Mouse (Mus musculus) CH12.LX (cell line): Measurements from ENCODE around the gene Gm379. TPM values are rescaled to one million over a fixed set of nuclear protein-coding genes. Genes with fewer than 3 reads are reported as not detected.

Experiments used
- DNase-seq: peaks from one replicate; pipeline ENCODE4 v3.0.0-alpha.2; 2013; ENCODE audit errors: extremely low read depth
- H3K27ac ChIP-seq: 2 replicates; pipeline ENCODE4 v1.5.1; 2012; ENCODE audit warnings: low read depth, mild to moderate bottlenecking, control low read depth, moderate library complexity; ENCODE audit not compliant: insufficient read depth
- H3K27me3 ChIP-seq: replicated peaks from 2 replicates; pipeline ENCODE3; 2012; ENCODE audit warnings: inconsistent platforms
- H3K36me3 ChIP-seq, 2 experiments: replicated peaks in 1 of 2; 2 replicates each; pipeline versions ENCODE3 to v1.6.1; 2012; ENCODE audit warnings: inconsistent platforms in 1 of 2, low read length in 1 of 2, mild to moderate bottlenecking in 1 of 2, mixed read lengths in 1 of 2, moderate library complexity in 1 of 2; ENCODE audit not compliant: control insufficient read depth in 1 of 2, insufficient read depth in 1 of 2
- H3K4me1 ChIP-seq, 2 experiments: 2 replicates each; pipeline ENCODE4 v1.6.1; 2012; ENCODE audit warnings: inconsistent platforms in 1 of 2, moderate library complexity in 1 of 2; ENCODE audit not compliant: insufficient read depth in 2 of 2, control insufficient read depth in 1 of 2
- H3K4me2 ChIP-seq: 2 replicates; pipeline ENCODE4 v1.6.1; 2012; ENCODE audit warnings: low read depth, mild to moderate bottlenecking, control low read depth; ENCODE audit not compliant: poor library complexity, insufficient read depth, severe bottlenecking
- H3K4me3 ChIP-seq, 3 experiments: fragments of 150-350 bp in 1 of 3; sonication (generic) in 1 of 3; replicated peaks in 1 of 3; 2 replicates each; pipeline versions ENCODE3 to v1.5.1; 2011 to 2012; ENCODE audit warnings: low read depth in 2 of 3, low read length in 2 of 3, mild to moderate bottlenecking in 2 of 3, moderate library complexity in 2 of 3, control low read depth in 1 of 3, improper control_type of control experiment in 1 of 3, inconsistent platforms in 1 of 3, mixed read lengths in 1 of 3; ENCODE audit not compliant: poor library complexity in 1 of 3
- H3K79me2 ChIP-seq: replicated peaks from 2 replicates; pipeline ENCODE4 v1.6.1; 2012; ENCODE audit warnings: mild to moderate bottlenecking, moderate library complexity; ENCODE audit not compliant: control insufficient read depth, poor library complexity, insufficient read depth, severe bottlenecking; ENCODE audit errors: extremely low read depth
- H3K9ac ChIP-seq: 2 replicates; pipeline ENCODE4 v1.6.1; 2012; ENCODE audit warnings: low read depth, mild to moderate bottlenecking, control low read depth, moderate library complexity; ENCODE audit not compliant: insufficient read depth
- H3K9me3 ChIP-seq: replicated peaks from 2 replicates; pipeline ENCODE3; 2012; ENCODE audit warnings: low read length, inconsistent platforms, mixed read lengths
- CHD1 ChIP-seq: IDR thresholded peaks from 2 replicates; pipeline ENCODE4 v1.6.1; 2012; ENCODE audit warnings: low read depth, low read length, improper control_type of control experiment, inconsistent platforms
- CHD2 ChIP-seq: IDR thresholded peaks from 2 replicates; pipeline ENCODE4 v1.6.1; 2011; ENCODE audit warnings: low read length, improper control_type of control experiment
- E2F4 ChIP-seq: IDR thresholded peaks from 2 replicates; pipeline ENCODE4 v1.6.1; 2011; ENCODE audit warnings: low read depth, low read length, improper control_type of control experiment; ENCODE audit not compliant: insufficient replicate concordance
- ELF1 ChIP-seq: IDR thresholded peaks from 2 replicates; pipeline ENCODE4 v1.6.1; 2014; ENCODE audit warnings: low read depth, mild to moderate bottlenecking, inconsistent platforms, low read length, improper control_type of control experiment
- EP300 ChIP-seq: IDR thresholded peaks from 2 replicates; pipeline ENCODE4 v1.6.1; 2011; ENCODE audit warnings: low read length, improper control_type of control experiment
- ETS1 ChIP-seq: conservative IDR thresholded peaks from 2 replicates; pipeline ENCODE4 v1.6.1; 2012; ENCODE audit warnings: low read depth, mild to moderate bottlenecking, inconsistent platforms, low read length, improper control_type of control experiment, moderate library complexity
- GABPA ChIP-seq: IDR thresholded peaks from 2 replicates; pipeline ENCODE4 v1.6.1; 2012; ENCODE audit warnings: low read depth, low read length, improper control_type of control experiment, inconsistent platforms; ENCODE audit not compliant: insufficient replicate concordance
- HCFC1 ChIP-seq: IDR thresholded peaks from 2 replicates; pipeline ENCODE4 v1.6.1; 2012; ENCODE audit warnings: low read depth, mild to moderate bottlenecking, inconsistent platforms, low read length, improper control_type of control experiment
- IRF4 ChIP-seq: IDR thresholded peaks from 2 replicates; pipeline ENCODE4 v1.6.1; 2014; ENCODE audit warnings: low read depth, mild to moderate bottlenecking, inconsistent platforms, low read length, improper control_type of control experiment
- JUND ChIP-seq: conservative IDR thresholded peaks from 2 replicates; pipeline ENCODE4 v1.6.1; 2011; ENCODE audit warnings: low read depth, low read length, improper control_type of control experiment
- MAX ChIP-seq: IDR thresholded peaks from 2 replicates; pipeline ENCODE4 v1.6.1; 2011; ENCODE audit warnings: low read length, improper control_type of control experiment
- MAZ ChIP-seq: IDR thresholded peaks from 2 replicates; pipeline ENCODE4 v1.6.1; 2012; ENCODE audit warnings: low read depth, mild to moderate bottlenecking, inconsistent platforms, low read length, improper control_type of control experiment, moderate library complexity
- MEF2A ChIP-seq: IDR thresholded peaks from 2 replicates; pipeline ENCODE4 v1.6.1; 2014; ENCODE audit warnings: low read depth, mild to moderate bottlenecking, inconsistent platforms, low read length, improper control_type of control experiment, borderline replicate concordance
- MXI1 ChIP-seq: IDR thresholded peaks from 2 replicates; pipeline ENCODE4 v1.6.1; 2011; ENCODE audit warnings: mild to moderate bottlenecking, low read depth, low read length, improper control_type of control experiment
- PAX5 ChIP-seq: IDR thresholded peaks from 2 replicates; pipeline ENCODE4 v1.6.1; 2012; ENCODE audit warnings: low read length, inconsistent platforms, mixed read lengths
- POLR2A ChIP-seq: IDR thresholded peaks from 2 replicates; pipeline ENCODE4 v1.6.1; 2011; ENCODE audit warnings: low read depth, mild to moderate bottlenecking, improper control_type of control experiment, low read length
- RAD21 ChIP-seq: IDR thresholded peaks from 2 replicates; pipeline ENCODE4 v1.6.1; 2011; ENCODE audit warnings: low read depth, mild to moderate bottlenecking, low read length, improper control_type of control experiment, moderate library complexity
- TCF12 ChIP-seq: IDR thresholded peaks from 2 replicates; pipeline ENCODE4 v1.6.1; 2014; ENCODE audit warnings: low read depth, mild to moderate bottlenecking, inconsistent platforms, low read length, improper control_type of control experiment
- UBTF ChIP-seq: IDR thresholded peaks from 2 replicates; pipeline ENCODE4 v1.6.1; 2012; ENCODE audit warnings: low read depth, mild to moderate bottlenecking, inconsistent platforms, low read length, improper control_type of control experiment, moderate library complexity
- ZC3H11A ChIP-seq: IDR thresholded peaks from 2 replicates; pipeline ENCODE4 v1.6.1; 2012; ENCODE audit warnings: low read depth, mild to moderate bottlenecking, inconsistent platforms, low read length, improper control_type of control experiment
- ZKSCAN1 ChIP-seq: IDR thresholded peaks from 2 replicates; pipeline ENCODE4 v1.6.1; 2012; ENCODE audit warnings: low read depth, inconsistent platforms, low read length, improper control_type of control experiment, borderline replicate concordance
- dilution Hi-C: fragments of 300-500 bp; cut with MboI; formaldehyde crosslinking; loops from 2 replicates; pipeline ENCODE4 v1.14.3; 2020; ENCODE audit warnings: low sequenced_read_pairs; ENCODE audit not compliant: extremely low pct_unique_long_range_greater_than_20kb, extremely low pct_ligation_motif_present
- in situ Hi-C: fragments of 300-500 bp; cut with MboI; formaldehyde crosslinking; loops from 3 replicates; pipeline ENCODE4 v1.14.3; 2019; ENCODE audit warnings: low sequenced_read_pairs, low pct_ligation_motif_present, low pct_unique_long_range_greater_than_20kb, mixed read lengths
- polyA plus RNA-seq: library from polyadenylated mRNA; unstranded; fragments of >175 nt; gene quantifications from 2 replicates; pipeline ENCODE4 v1.2.1, GENCODE M21; 2012; ENCODE audit warnings: low read depth; ENCODE audit not compliant: insufficient read length
- total RNA-seq, 2 experiments: library from RNA; depleted of rRNA; stranded (reverse); fragments of 300-350 nt in 1 of 2; fragments of >200 nt in 1 of 2; gene quantifications; 2 replicates each; pipeline ENCODE4 v1.2.3; 2012 to 2014

The Gm379 gene
- total and polyA plus RNA-seq, 3 experiments: not detected

DNA sequence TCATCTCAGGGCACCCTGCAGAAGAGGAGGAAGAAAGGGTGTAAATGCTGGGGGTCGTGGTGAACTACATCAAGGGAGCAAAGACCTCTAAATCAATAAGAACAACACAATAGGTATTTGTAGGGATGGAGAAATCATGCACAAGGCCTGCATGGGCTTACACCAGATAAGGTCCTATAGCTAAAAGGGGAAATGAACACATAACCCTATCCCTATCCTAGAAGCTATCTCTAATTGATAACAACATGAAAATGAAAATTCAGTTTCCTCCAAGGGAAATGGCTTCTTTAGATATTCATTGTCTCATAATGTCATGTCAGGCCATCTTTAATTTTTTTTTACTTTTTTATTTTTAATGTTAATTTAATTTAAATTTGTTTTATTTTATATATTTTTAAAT lies 4.2 kb upstream of the Gm379 start:
- Histone ChIP-seq H3K4me3 (no peak overlapping the region), H3K9me3 (no peaks in the 10 kb centered on the region), H3K4me1 (no peaks in the 10 kb centered on the region), H3K27me3 (no peaks in the 10 kb centered on the region), H3K27ac (no peak overlapping the region), H3K36me3 (no peaks in the 10 kb centered on the region), H3K79me2 (no peaks in the 10 kb centered on the region), H3K9ac (no peak overlapping the region), H3K4me2 (no peak overlapping the region)
- in situ Hi-C loops (no loop called here), dilution Hi-C loops (no loop called here)
- TF ChIP-seq JUND: no peak
- no peak for TF ChIP-seq ZC3H11A
- TF ChIP-seq POLR2A: no peak
- TF ChIP-seq RAD21: no peak
- no peak for TF ChIP-seq MAZ
- no peak for TF ChIP-seq EP300
- TF ChIP-seq PAX5: no peak
- TF ChIP-seq ETS1: no peak
- TF ChIP-seq IRF4: no peak
- TF ChIP-seq CHD1: no peak
- no peak for TF ChIP-seq CHD2
- no peak for TF ChIP-seq ELF1
- no peak for TF ChIP-seq MEF2A
- no peak for TF ChIP-seq GABPA
- TF ChIP-seq E2F4: no peak
- no peak for DNase-seq

GRCm38 (mm10) chrX:108621991-108622390 lies 42.7 kb downstream of the Gm379 start:
- Histone ChIP-seq H3K27me3 (no peaks in the 10 kb centered on the region), H3K79me2 (no peaks in the 10 kb centered on the region), H3K9me3 (no peaks in the 10 kb centered on the region), H3K4me1 (no peaks in the 10 kb centered on the region), H3K36me3 (no peaks in the 10 kb centered on the region), H3K27ac (no peak overlapping the region), H3K9ac (no peak overlapping the region), H3K4me3 (no peak overlapping the region), H3K4me2 (no peak overlapping the region)
- in situ Hi-C loops: no loop called here
- no peak for TF ChIP-seq MAZ
- DNase-seq: no peak
- dilution Hi-C loops: no loop called here

DNA sequence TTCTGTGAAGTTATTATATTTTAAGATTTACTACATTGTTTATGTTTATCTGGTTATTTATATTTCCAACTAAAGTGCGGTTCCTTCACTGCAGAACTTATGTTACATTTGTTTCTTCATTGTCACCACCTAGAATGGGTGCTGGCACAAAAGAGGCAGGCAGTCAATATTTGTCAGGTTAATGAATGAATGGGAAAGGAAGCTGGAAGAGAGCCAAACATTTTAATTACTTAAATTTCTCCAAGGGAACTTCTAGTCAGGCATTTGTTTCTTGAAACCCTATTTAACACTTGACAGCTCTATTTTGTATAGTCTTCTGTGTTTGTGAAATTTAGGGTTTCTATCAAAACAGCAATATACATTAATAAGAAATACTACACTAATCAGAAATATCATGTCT lies 43.8 kb downstream of the Gm379 start:
- Histone ChIP-seq H3K36me3 (no peaks in the 10 kb centered on the region), H3K9me3 (no peaks in the 10 kb centered on the region), H3K4me1 (no peaks in the 10 kb centered on the region)
- no peak for TF ChIP-seq IRF4
- TF ChIP-seq ZKSCAN1: no peak
- no peak for TF ChIP-seq RAD21
- no peak for TF ChIP-seq UBTF
- TF ChIP-seq HCFC1: no peak
- TF ChIP-seq JUND: no peak
- TF ChIP-seq PAX5: no peak
- no peak for TF ChIP-seq MAX
- TF ChIP-seq MXI1: no peak
- no peak for TF ChIP-seq MEF2A
- no peak for TF ChIP-seq TCF12
- TF ChIP-seq, all 38 proteins: peak for 0
- Histone ChIP-seq H3K27ac (no peak overlapping the region), H3K79me2 (no peaks in the 10 kb centered on the region), H3K4me3 (no peak overlapping the region), H3K4me2 (no peak overlapping the region), H3K9ac (no peak overlapping the region), H3K27me3 (no peaks in the 10 kb centered on the region)
- no peak for DNase-seq
- dilution Hi-C loops (no loop called here), in situ Hi-C loops (no loop called here)
